In the genomic region with DNA sequence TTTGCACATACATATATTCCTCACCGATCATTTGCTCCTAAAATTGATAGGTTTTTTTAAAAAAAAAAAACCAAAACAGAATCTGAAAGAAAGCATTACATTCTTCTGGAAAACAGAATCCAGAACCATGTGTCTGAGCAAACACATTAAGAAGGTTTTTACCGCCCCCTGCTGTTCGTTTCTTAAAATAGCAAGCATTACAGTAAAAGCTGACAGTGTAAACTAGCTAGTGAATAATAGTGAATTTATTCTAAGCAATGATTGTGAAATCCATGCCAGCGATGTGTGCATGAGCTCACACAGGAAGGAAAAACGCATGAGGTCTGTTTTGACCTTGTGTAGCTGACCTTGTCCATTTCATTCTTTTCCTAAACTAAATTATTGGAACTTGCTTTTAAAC, we compare ENCODE assay signal across 8 mouse cellular contexts. TPM values are rescaled to one million over a fixed set of nuclear protein-coding genes. Genes with fewer than 3 reads are reported as not detected.
DNase-seq lines count a peak whose midpoint lies in the region; ATAC-seq and TF ChIP-seq lines count a peak whose summit lies in the region.

No protein-coding gene starts in this region.

- peak; percentile 82 for TF ChIP-seq CTCF in heart, adult 2 months (IDR thresholded peaks at IDR 0.05)
- peak; percentile 82 for TF ChIP-seq CTCF in layer of hippocampus, adult 2 months (conservative IDR thresholded peaks at IDR 0.05)
- peak; percentile 85 for TF ChIP-seq CTCF in stomach, postnatal 0 days (IDR thresholded peaks at IDR 0.05; ENCODE audit: low read depth)

- H3K79me2 ChIP-seq in heart, adult 2 months (replicated peaks; ENCODE audit: control insufficient read depth, insufficient read depth, low read length) = no peaks in the 10 kb centered on the region; the same call in 1 of the 2 replicates

- H3K9me3 ChIP-seq in stomach, postnatal 0 days (ENCODE audit: control insufficient read depth, low read length) = no peaks in the 10 kb centered on the region

- H3K9ac ChIP-seq in heart, adult 2 months (ENCODE audit: low read depth, low read length) = no peak overlapping the region
- no peak overlapping the region for H3K9ac ChIP-seq in stomach, postnatal 0 days (ENCODE audit: low read length)

- no peak overlapping the region for H3K4me3 ChIP-seq in heart, adult 2 months
- H3K4me3 ChIP-seq in layer of hippocampus, adult 2 months = no peak overlapping the region
- H3K4me3 ChIP-seq in stomach, postnatal 0 days (ENCODE audit: low read depth, low read length) = no peak overlapping the region

- TF ChIP-seq EP300 in heart, adult 2 months (IDR thresholded peaks at IDR 0.05; ENCODE audit: insufficient read depth, low read depth, low read length) = no peak
- no peak for TF ChIP-seq EP300 in stomach, postnatal 0 days (optimal IDR thresholded peaks at IDR 0.05)

- intact Hi-C loops in heart, adult 2 months (cut with DNase I) = loop anchor here (1.0 to 5.0 kb wide), 3 partner anchors 174 to 353 kb away; no protein-coding TSS in a partner anchor
- intact Hi-C loops in heart, postnatal 25 days (cut with DNase I) = loop anchor here (1.0 to 2.0 kb wide), 2 partner anchors 174 to 335 kb away; no protein-coding TSS in a partner anchor

- DNase-seq in heart, adult 2 months = no peak
- DNase-seq in heart, postnatal 25 days (ENCODE audit: low spot score) = no peak
- peak; percentile 24 for DNase-seq in CD4-positive helper T cell, adult 2 months (ENCODE audit: low read depth, low spot score)
- DNase-seq in adrenal gland, postnatal 14 days = peak; percentile 76
- peak; percentile 20 to 86 for DNase-seq in frontal cortex, adult 2 months (ENCODE audit: extremely low spot score in 1 of 2, low spot score in 1 of 2)
- peak; percentile 60 to 77 for DNase-seq in layer of hippocampus, adult 2 months (ENCODE audit: low spot score in 2 of 2)
- DNase-seq in stomach, postnatal 0 days (ENCODE audit: low spot score) = peak; percentile 40

- H3K27me3 ChIP-seq in heart, adult 2 months (ENCODE audit: control insufficient read depth, insufficient read depth, low read length) = no peaks in the 10 kb centered on the region
- H3K27me3 ChIP-seq in stomach, postnatal 0 days (ENCODE audit: control insufficient read depth, insufficient read depth, low read length) = no peaks in the 10 kb centered on the region

- no peak overlapping the region for H3K4me2 ChIP-seq in stomach, postnatal 0 days (replicated peaks; ENCODE audit: low read depth)

- peaks cover 1% of the 10 kb centered on the region for H3K4me1 ChIP-seq in heart, adult 2 months (ENCODE audit: control insufficient read depth, insufficient read depth, low read length)
- no peaks in the 10 kb centered on the region for H3K4me1 ChIP-seq in stomach, postnatal 0 days (replicated peaks; ENCODE audit: control insufficient read depth, insufficient read depth)

- TF ChIP-seq POLR2A in heart, adult 2 months (IDR thresholded peaks at IDR 0.05; ENCODE audit: insufficient read depth, low read depth, low read length) = no peak

- WGBS in heart, adult 2 months = 4% methylated on average over 5 of the region's 5 CpGs
- WGBS in stomach, postnatal 0 days = 5% methylated on average over 5 of the region's 5 CpGs

- ATAC-seq in megakaryocyte, adult 5-6 weeks (ENCODE audit: poor library complexity, severe bottlenecking) = peak; percentile 72
- peak; percentile 53; the same call in 1 of the 2 replicates for ATAC-seq in stomach, postnatal 0 days (ENCODE audit: low FRiP score, low TSS enrichment)

- no peak overlapping the region for H3K27ac ChIP-seq in heart, adult 2 months
- H3K27ac ChIP-seq in layer of hippocampus, adult 2 months = no peak overlapping the region
- no peak overlapping the region for H3K27ac ChIP-seq in stomach, postnatal 0 days (replicated peaks)

- H3K36me3 ChIP-seq in heart, adult 2 months (ENCODE audit: control insufficient read depth, insufficient read depth, low read length) = peaks cover 5% of the 10 kb centered on the region; the same call in 1 of the 2 replicates
- no peaks in the 10 kb centered on the region for H3K36me3 ChIP-seq in stomach, postnatal 0 days (ENCODE audit: control insufficient read depth, insufficient read depth, low read length)

RNA-seq across cellular contexts. Expression of gene Palld, which starts 27.2 kb away (rescaled TPM):
- total RNA-seq in heart, adult 2 months (2021) = 100 to 1,000 TPM; 169 to 188 TPM
- 60.3 and 70.8 TPM in 2 replicates for polyA plus RNA-seq in heart, adult 2 months (2012; rRNA removed)
- 100 to 1,000 TPM; 228 to 233 TPM for total RNA-seq in heart, postnatal 25 days (2021)
- total RNA-seq in adrenal gland, postnatal 14 days (2021) = 31.6 and 35.1 TPM in 2 replicates
- polyA plus RNA-seq in frontal cortex, adult 2 months (2012; rRNA removed) = 3.3 and 3.7 TPM in 2 replicates
- total RNA-seq in layer of hippocampus, adult 2 months (2021) = 1 to 10 TPM; 6.6 to 6.7 TPM
- total RNA-seq in megakaryocyte, adult 5-6 weeks (2015) = 1.3 TPM in 2 replicates
- total RNA-seq in megakaryocyte, adult 5-6 weeks (2017) = 0.44 and 0.65 TPM in 2 replicates
- 69.9 and 71.0 TPM in 2 replicates for polyA plus RNA-seq in stomach, postnatal 0 days (2015; fragmentation: Nextera tagmentation; extraction: Ambion mirVana)

RNA-seq across cellular contexts. Expression of gene Ddx60, which starts 52.6 kb away (rescaled TPM):
- total RNA-seq in heart, adult 2 months (2021) = 1 to 10 TPM; 1.1 to 1.7 TPM
- 0.53 and 1.2 TPM in 2 replicates for polyA plus RNA-seq in heart, adult 2 months (2012; rRNA removed)
- 1 to 10 TPM; 1.3 to 2.1 TPM for total RNA-seq in heart, postnatal 25 days (2021)
- total RNA-seq in adrenal gland, postnatal 14 days (2021) = 2.7 and 3.8 TPM in 2 replicates
- polyA plus RNA-seq in frontal cortex, adult 2 months (2012; rRNA removed) = 0.55 and 0.72 TPM in 2 replicates
- total RNA-seq in layer of hippocampus, adult 2 months (2021) = under 1 TPM; 0.20 to 0.44 TPM
- total RNA-seq in megakaryocyte, adult 5-6 weeks (2015) = 5.7 and 6.9 TPM in 2 replicates
- 7.9 and 8.7 TPM in 2 replicates for total RNA-seq in megakaryocyte, adult 5-6 weeks (2017)
- 5.2 and 6.8 TPM in 2 replicates for polyA plus RNA-seq in stomach, postnatal 0 days (2015; fragmentation: Nextera tagmentation; extraction: Ambion mirVana)

Comparison
In these comparisons a context has a peak if more than half of its experiments do, and no peak if none do; other contexts are left out.
1. DNase-seq: peak in CD4-positive helper T cell, adult 2 months (single experiment), adrenal gland, postnatal 14 days (single experiment), frontal cortex, adult 2 months (2 of 2), layer of hippocampus, adult 2 months (2 of 2) and stomach, postnatal 0 days (single experiment); none in heart, adult 2 months (0 of 2) and heart, postnatal 25 days (single experiment).
2. Peak in every context shown above with its lines, with median percentiles within 50 percentile points of each other: CTCF ChIP-seq.